Mouse (Mus musculus) heart, postnatal 0 days (tissue): ENCODE measurements around the gene Tas2r135.

Experiments used
- CTCF ChIP-seq: IDR thresholded peaks from 2 replicates; pipeline ENCODE4 v1.5.1; 2016; ENCODE audit warnings: antibody characterized with exemption, control low read depth, low read depth
- EP300 ChIP-seq: IDR thresholded peaks from 2 replicates; pipeline ENCODE4 v1.6.1; 2016; ENCODE audit warnings: antibody characterized with exemption, low read depth

DNA sequence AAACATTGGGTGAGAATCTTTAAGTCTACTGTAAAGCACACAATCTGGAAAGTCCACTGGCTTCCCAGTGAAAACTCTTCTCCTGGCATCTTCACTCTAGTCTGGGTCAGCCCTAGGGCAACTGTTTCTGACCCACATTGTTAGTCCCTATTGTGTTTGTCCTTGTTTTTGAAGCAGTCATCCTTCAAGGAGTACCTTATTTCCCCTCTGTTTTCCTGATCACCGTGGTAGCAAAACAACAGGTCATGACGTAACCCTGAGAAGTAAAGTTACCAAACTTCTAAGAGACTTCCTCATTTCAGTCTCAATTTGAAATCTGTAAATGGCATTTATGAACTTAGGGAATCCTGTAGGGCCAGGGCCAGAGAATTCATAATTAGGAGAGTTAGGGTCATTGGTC lies 16.2 kb downstream of the Tas2r135 start:
- TF ChIP-seq CTCF = no peak
- no peak for TF ChIP-seq EP300
